Mouse (Mus musculus): ENCODE measurements at regions not wholly inside any gene's neighbourhood (a gene's known extent, or its start where the extent isn't known, plus 50 kb on each side); places are given as distances from the start of the nearest gene placed in this dataset.

- DNase-seq (ENCODE audit: extremely low spot score in 1 of 2, low spot score in 2 of 2), result no peak
- intact Hi-C loops (cut with DNase I), result no loop called here
Observed at GRCm38 (mm10) chr13:84878178-84878849, 310.9 kb upstream of the Ccnh start.

GRCm38 (mm10) chr13:84905347-84905981 lies 283.7 kb upstream of the Ccnh start:
- peak; percentile 18 to 20 for DNase-seq (ENCODE audit: extremely low spot score in 1 of 2, low spot score in 2 of 2)
- intact Hi-C loops (cut with DNase I), result loop anchor here (10.0 kb wide), 1 partner anchor 111 kb away; no protein-coding TSS in a partner anchor

- intact Hi-C loops (cut with DNase I), result loop anchor here (10.0 kb wide), 1 partner anchor 111 kb away; no protein-coding TSS in a partner anchor
- DNase-seq (ENCODE audit: extremely low spot score in 1 of 2, low spot score in 2 of 2), result no peak
Observed at GRCm38 (mm10) chr13:84905994-84906393, 283.2 kb upstream of the Ccnh start.

- no peak for DNase-seq (ENCODE audit: extremely low spot score in 1 of 2, low spot score in 2 of 2)
- intact Hi-C loops (cut with DNase I), result no loop called here
Observed at GRCm38 (mm10) chr13:84931271-84931670, 257.9 kb upstream of the Ccnh start.

GRCm38 (mm10) chr13:84935610-84936009 lies 253.6 kb upstream of the Ccnh start:
- intact Hi-C loops (cut with DNase I), result no loop called here
- DNase-seq (ENCODE audit: extremely low spot score in 1 of 2, low spot score in 2 of 2), result no peak

GRCm38 (mm10) chr13:84939695-84940094 lies 249.5 kb upstream of the Ccnh start:
- no peak for DNase-seq (ENCODE audit: extremely low spot score in 1 of 2, low spot score in 2 of 2)
- intact Hi-C loops (cut with DNase I), result no loop called here

- no peak for DNase-seq (ENCODE audit: extremely low spot score in 1 of 2, low spot score in 2 of 2)
- intact Hi-C loops (cut with DNase I), result no loop called here
Observed at GRCm38 (mm10) chr13:84940936-84941335, 248.3 kb upstream of the Ccnh start.

GRCm38 (mm10) chr13:84950873-84951272 lies 238.3 kb upstream of the Ccnh start:
- intact Hi-C loops (cut with DNase I), result loop anchor here (5.0 kb wide), 1 partner anchor 211 kb away; no protein-coding TSS in a partner anchor
- no peak for DNase-seq (ENCODE audit: extremely low spot score in 1 of 2, low spot score in 2 of 2)

GRCm38 (mm10) chr13:84953161-84953560 lies 236.0 kb upstream of the Ccnh start:
- no peak for DNase-seq (ENCODE audit: extremely low spot score in 1 of 2, low spot score in 2 of 2)
- intact Hi-C loops (cut with DNase I), result loop anchor here (5.0 kb wide), 1 partner anchor 209 kb away; no protein-coding TSS in a partner anchor

GRCm38 (mm10) chr13:84953760-84954159 lies 235.4 kb upstream of the Ccnh start:
- DNase-seq (ENCODE audit: extremely low spot score in 1 of 2, low spot score in 2 of 2), result no peak
- intact Hi-C loops (cut with DNase I), result loop anchor here (5.0 kb wide), 1 partner anchor 209 kb away; no protein-coding TSS in a partner anchor

- DNase-seq (ENCODE audit: extremely low spot score in 1 of 2, low spot score in 2 of 2), result no peak
- intact Hi-C loops (cut with DNase I), result no loop called here
Observed at GRCm38 (mm10) chr13:84968943-84969342, 220.3 kb upstream of the Ccnh start.
